Mouse (Mus musculus) intestine, embryonic 14.5 days (tissue): ENCODE data around the gene Shc1. TPM values are rescaled to one million over a fixed set of nuclear protein-coding genes. Genes with fewer than 3 reads are reported as not detected.

Experiments
- ATAC-seq: fragments of 200-750 bp; cut with Nextera tagmentation; replicated peaks from 2 replicates; pipeline ENCODE4 v1.8.0; 2017; ENCODE audit warnings: low read depth, moderate number of reproducible peaks, moderate TSS enrichment, moderate library complexity; ENCODE audit not compliant: low FRiP score, low TSS enrichment
- DNase-seq: peaks from one replicate; pipeline ENCODE4 v3.0.0-alpha.2; 2018; ENCODE audit warnings: low spot score
- H3K27ac ChIP-seq: fragments of 300-500 bp; sonication (generic); 2 replicates; pipeline ENCODE4 v1.5.1; 2014; ENCODE audit warnings: low read depth, mild to moderate bottlenecking, control low read depth
- H3K27me3 ChIP-seq: fragments of 300-500 bp; sonication (generic); replicated peaks from 2 replicates; pipeline ENCODE4 v1.6.1; 2014; ENCODE audit warnings: low read length, control low read depth; ENCODE audit not compliant: control insufficient read depth, insufficient read depth
- H3K36me3 ChIP-seq: fragments of 300-500 bp; sonication (generic); 2 replicates; pipeline ENCODE4 v1.6.1; 2014; ENCODE audit warnings: low read length, control low read depth; ENCODE audit not compliant: control insufficient read depth, insufficient read depth
- H3K4me1 ChIP-seq: fragments of 300-500 bp; sonication (generic); replicated peaks from 2 replicates; pipeline ENCODE4 v1.6.1; 2014; ENCODE audit warnings: low read length, control low read depth, mixed read lengths; ENCODE audit not compliant: control insufficient read depth, insufficient read depth
- H3K4me2 ChIP-seq: fragments of 300-500 bp; sonication (generic); 2 replicates; pipeline ENCODE4 v1.6.1; 2014; ENCODE audit warnings: low read length
- H3K4me3 ChIP-seq: fragments of 300-500 bp; sonication (generic); 2 replicates; pipeline ENCODE4 v1.5.1; 2014; ENCODE audit warnings: low read depth, low read length, control low read depth, mixed read lengths
- H3K9ac ChIP-seq: fragments of 300-500 bp; sonication (generic); 2 replicates; pipeline ENCODE4 v1.6.1; 2014; ENCODE audit warnings: mild to moderate bottlenecking, low read length
- H3K9me3 ChIP-seq: fragments of 300-500 bp; sonication (generic); 2 replicates; pipeline ENCODE4 v1.6.1; 2016; ENCODE audit warnings: low read length, control low read depth; ENCODE audit not compliant: control insufficient read depth
- WGBS: fragments of 180-500 bp; shearing (Covaris S2); extraction: QIAGEN DNeasy Blood & Tissue Kit; methylation state at CpG from one replicate; pipeline ENCODE4 v1.1.7; 2014; 5-methylcytosine and 5-hydroxymethylcytosine counted together
- polyA plus RNA-seq: library from polyadenylated mRNA; unstranded; fragments of >200 nt; fragmentation: Nextera tagmentation; extraction: Ambion mirVana; gene quantifications from 2 replicates; pipeline ENCODE4 v1.2.1, GENCODE M21; 2014

The Shc1 gene
- polyA plus RNA-seq, 1 experiment from 2014 or later: 65.1 TPM

- H3K27ac ChIP-seq: no peak overlapping the region
- 100% methylated on average over 2 of the region's 2 CpGs for WGBS
- no peak overlapping the region for H3K4me3 ChIP-seq
- no peaks in the 10 kb centered on the region for H3K9me3 ChIP-seq
- ATAC-seq (no peak), DNase-seq (no peak)
- no peak overlapping the region for H3K4me2 ChIP-seq
- peaks cover 18% of the 10 kb centered on the region for H3K36me3 ChIP-seq
- H3K4me1 ChIP-seq: peaks cover 10% of the 10 kb centered on the region
- H3K27me3 ChIP-seq: no peaks in the 10 kb centered on the region
- no peak overlapping the region for H3K9ac ChIP-seq
These were observed 22.4 kb downstream of the Shc1 start for GRCm38 (mm10) chr3:89440691-89441090.

GRCm38 (mm10) chr3:89448720-89449537 lies 30.7 kb downstream of the Shc1 start:
- Histone ChIP-seq H3K27ac (no peak overlapping the region), H3K27me3 (no peaks in the 10 kb centered on the region), H3K4me1 (0 out of 2 replicates have a peak, but pooled peaks cover 4% of the 10 kb centered on the region), H3K36me3 (peaks cover 29% of the 10 kb centered on the region), H3K9ac (no peak overlapping the region), H3K9me3 (no peaks in the 10 kb centered on the region), H3K4me2 (no peak overlapping the region), H3K4me3 (no peak overlapping the region)
- DNase-seq (no peak), ATAC-seq (no peak)
- 63% methylated on average over 13 of the region's 13 CpGs for WGBS

- no peak overlapping the region for H3K4me3 ChIP-seq
- peaks cover 26% of the 10 kb centered on the region for H3K36me3 ChIP-seq
- H3K27me3 ChIP-seq: no peaks in the 10 kb centered on the region
- 0 out of 2 replicates have a peak, but pooled peaks cover 4% of the 10 kb centered on the region for H3K4me1 ChIP-seq
- H3K9ac ChIP-seq: no peak overlapping the region
- WGBS: 48% methylated on average over 7 of the region's 7 CpGs
- DNase-seq (peak; percentile 85), ATAC-seq (0 out of 2 replicates have a peak, but pooled peaks have one; percentile 32)
- no peaks in the 10 kb centered on the region for H3K9me3 ChIP-seq
- no peak overlapping the region for H3K4me2 ChIP-seq
- no peak overlapping the region for H3K27ac ChIP-seq
These were observed 31.3 kb downstream of the Shc1 start for GRCm38 (mm10) chr3:89449541-89449940.

GRCm38 (mm10) chr3:89451916-89452315 lies 33.7 kb downstream of the Shc1 start:
- WGBS: 96% methylated on average over 1 of the region's 1 CpGs
- Histone ChIP-seq H3K9ac (no peak overlapping the region), H3K36me3 (peaks cover 11% of the 10 kb centered on the region; the same call in 1 of the 2 replicates), H3K27me3 (no peaks in the 10 kb centered on the region), H3K27ac (no peak overlapping the region), H3K4me3 (no peak overlapping the region), H3K4me1 (0 out of 2 replicates have a peak, but pooled peaks cover 4% of the 10 kb centered on the region), H3K4me2 (no peak overlapping the region), H3K9me3 (no peaks in the 10 kb centered on the region)
- DNase-seq: no peak
- no peak for ATAC-seq

- 0 out of 2 replicates have a peak, but pooled peaks cover under 1% of the 10 kb centered on the region for H3K4me1 ChIP-seq
- no peak for ATAC-seq
- no peak within 1 kb of the TSS for H3K4me2 ChIP-seq
- no peaks in the 10 kb centered on the region for H3K36me3 ChIP-seq
- H3K4me3 ChIP-seq: no peak within 1 kb of the TSS
- 52% methylated on average over 10 of the region's 10 CpGs for WGBS
- no peak within 1 kb of the TSS for H3K9ac ChIP-seq
- no peaks in the 10 kb centered on the region for H3K9me3 ChIP-seq
- no peak for DNase-seq
- no peak within 1 kb of the TSS for H3K27ac ChIP-seq
- no peaks in the 10 kb centered on the region for H3K27me3 ChIP-seq
These were observed 36.3 kb downstream of the Shc1 start, which contains the start of gene Pmvk for GRCm38 (mm10) chr3:89454401-89455177. Gene Pmvk, plus strand, starts transcription at chr3:89454541.

- ATAC-seq (no peak), DNase-seq (no peak)
- Histone ChIP-seq H3K4me2 (no peak overlapping the region), H3K27me3 (no peaks in the 10 kb centered on the region), H3K4me3 (no peak overlapping the region), H3K9me3 (no peaks in the 10 kb centered on the region), H3K36me3 (no peaks in the 10 kb centered on the region), H3K9ac (no peak overlapping the region), H3K4me1 (0 out of 2 replicates have a peak, but pooled peaks cover 3% of the 10 kb centered on the region), H3K27ac (no peak overlapping the region)
- 67% methylated on average over 1 of the region's 1 CpGs for WGBS
These were observed 37.6 kb downstream of the Shc1 start for GRCm38 (mm10) chr3:89455786-89456285.

GRCm38 (mm10) chr3:89456726-89457665 lies 38.8 kb downstream of the Shc1 start:
- peak; percentile 90 for DNase-seq
- WGBS: 37% methylated on average over 10 of the region's 10 CpGs

More at GRCm38 (mm10) chr3:89456726-89457665, 38.8 kb downstream of the Shc1 start:
- no peak for ATAC-seq
- Histone ChIP-seq H3K27ac (no peak overlapping the region), H3K9ac (no peak overlapping the region), H3K36me3 (0 out of 2 replicates have a peak, but pooled peaks cover 2% of the 10 kb centered on the region), H3K4me2 (no peak overlapping the region), H3K4me1 (0 out of 2 replicates have a peak, but pooled peaks cover 3% of the 10 kb centered on the region), H3K9me3 (no peaks in the 10 kb centered on the region), H3K27me3 (no peaks in the 10 kb centered on the region), H3K4me3 (no peak overlapping the region)
